Mouse (Mus musculus): ENCODE data around the gene Plcb4.

- TF ChIP-seq CTCF (IDR thresholded peaks at IDR 0.05; ENCODE audit: extremely low read depth, insufficient read depth, low read length) (no peak), POLR2A (IDR thresholded peaks at IDR 0.05; ENCODE audit: extremely low read depth, insufficient read depth, low read length) (no peak)
These were observed 392.2 kb downstream of the Plcb4 start for GRCm38 (mm10) chr2:136050793-136051615.
